8 mouse cellular contexts compared by ENCODE assay signal in the genomic region with DNA sequence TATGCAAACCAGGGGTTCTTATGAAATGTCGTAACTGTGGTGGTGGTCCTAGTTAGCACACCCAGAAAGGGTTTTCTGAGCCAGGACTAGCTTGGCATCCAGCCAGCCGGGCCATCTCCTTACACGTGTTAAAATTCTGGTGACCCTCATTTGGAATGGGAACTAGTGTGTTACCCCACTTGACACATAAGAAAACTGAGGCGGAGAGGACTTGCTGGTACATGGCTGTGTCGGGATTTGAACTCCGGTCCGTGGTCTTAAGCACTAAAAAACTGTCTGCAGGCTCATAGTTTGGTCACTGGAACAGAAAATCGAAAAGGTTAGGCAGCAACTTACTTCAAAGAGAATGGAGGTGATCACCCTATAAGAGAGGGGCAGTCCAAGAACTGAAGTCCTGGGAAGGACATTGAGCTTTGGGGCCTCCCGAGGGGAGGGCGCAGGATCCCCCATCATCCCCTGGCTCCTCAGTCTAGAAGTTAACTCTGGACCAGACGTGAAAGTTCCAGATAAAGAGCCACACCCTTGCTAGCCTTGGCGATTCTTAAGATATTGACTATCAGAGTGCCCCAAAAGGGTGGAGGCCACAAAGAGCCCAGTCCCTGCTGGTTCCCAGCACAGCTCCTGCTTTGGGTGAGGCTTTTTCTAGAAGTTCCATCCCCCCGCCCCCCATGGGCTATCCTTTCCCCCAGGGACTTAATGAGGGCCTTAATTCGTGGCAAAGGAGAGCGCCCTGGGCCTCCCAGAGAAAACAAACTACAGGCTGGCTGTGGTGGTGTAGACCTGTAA. TPM values are rescaled to one million over a fixed set of nuclear protein-coding genes. Genes with fewer than 3 reads are reported as not detected.
DNase-seq lines count a peak whose midpoint lies in the region; ATAC-seq lines count a peak whose summit lies in the region.

No protein-coding gene starts in this region.

- H3K4me3 ChIP-seq in heart, embryonic 12.5 days = peak overlapping the region; percentile 69
- H3K4me3 ChIP-seq in limb, embryonic 10.5 days = peak overlapping the region; percentile 61
- peak overlapping the region; percentile 78 for H3K4me3 ChIP-seq in midbrain, embryonic 15.5 days

- peak overlapping the region; percentile 97 for H3K4me2 ChIP-seq in heart, embryonic 12.5 days
- peak overlapping the region; percentile 96 for H3K4me2 ChIP-seq in midbrain, embryonic 15.5 days

- 43% methylated on average over 15 of the region's 15 CpGs for WGBS in heart, embryonic 12.5 days
- WGBS in limb, embryonic 10.5 days = 58% methylated on average over 15 of the region's 15 CpGs
- WGBS in midbrain, embryonic 15.5 days = 62% methylated on average over 15 of the region's 15 CpGs

- peaks cover 27% of the 10 kb centered on the region for H3K4me1 ChIP-seq in heart, embryonic 12.5 days (replicated peaks)
- H3K4me1 ChIP-seq in limb, embryonic 10.5 days = peaks cover 20% of the 10 kb centered on the region
- peaks cover 16% of the 10 kb centered on the region for H3K4me1 ChIP-seq in midbrain, embryonic 15.5 days

- H3K9ac ChIP-seq in heart, embryonic 12.5 days = peak overlapping the region; percentile 79
- no peak overlapping the region for H3K9ac ChIP-seq in midbrain, embryonic 15.5 days

- no peak for ATAC-seq in cerebellum, adult (ENCODE audit: insufficient number of reproducible peaks, low FRiP score, low TSS enrichment)
- peak; percentile 30 for ATAC-seq in heart, embryonic 12.5 days (ENCODE audit: insufficient number of reproducible peaks, low FRiP score)
- no peak for ATAC-seq in midbrain, embryonic 15.5 days (replicated peaks)

- peaks cover 28% of the 10 kb centered on the region for H3K27me3 ChIP-seq in heart, embryonic 12.5 days (replicated peaks)
- H3K27me3 ChIP-seq in limb, embryonic 10.5 days (ENCODE audit: low read depth, poor library complexity, severe bottlenecking) = peaks cover 47% of the 10 kb centered on the region
- no peaks in the 10 kb centered on the region; the same call in 1 of the 2 replicates for H3K27me3 ChIP-seq in midbrain, embryonic 15.5 days (replicated peaks)

- H3K9me3 ChIP-seq in heart, embryonic 12.5 days (replicated peaks) = no peaks in the 10 kb centered on the region
- H3K9me3 ChIP-seq in limb, embryonic 10.5 days (replicated peaks) = no peaks in the 10 kb centered on the region
- H3K9me3 ChIP-seq in midbrain, embryonic 15.5 days = no peaks in the 10 kb centered on the region

- no peaks in the 10 kb centered on the region for H3K36me3 ChIP-seq in heart, embryonic 12.5 days
- H3K36me3 ChIP-seq in limb, embryonic 10.5 days = no peaks in the 10 kb centered on the region
- no peaks in the 10 kb centered on the region for H3K36me3 ChIP-seq in midbrain, embryonic 15.5 days (replicated peaks)

- peak; percentile 60 for DNase-seq in cerebellum, adult 11 months
- peak; percentile 22 for DNase-seq in 3134 (ENCODE audit: extremely low read depth, insufficient read length, low spot score)
- peak; percentile 77 for DNase-seq in cerebellum, adult 9-11 months
- no peak for DNase-seq in limb, embryonic 10.5 days (ENCODE audit: low spot score)
- no peak for DNase-seq in retina, postnatal 1 day

- peak overlapping the region; percentile 66 for H3K27ac ChIP-seq in heart, embryonic 12.5 days (ENCODE audit: poor library complexity, severe bottlenecking)
- H3K27ac ChIP-seq in limb, embryonic 10.5 days = peak overlapping the region; percentile 59
- no peak overlapping the region for H3K27ac ChIP-seq in midbrain, embryonic 15.5 days

RNA-seq across cellular contexts. Expression of a gene that starts 0.8 kb away (rescaled TPM):
- polyA plus RNA-seq in heart, embryonic 12.5 days (2016; fragmentation: Nextera tagmentation; extraction: Ambion mirVana) = 68.4 and 82.4 TPM in 2 replicates
- 33.3 and 34.9 TPM in 2 replicates for polyA plus RNA-seq in limb, embryonic 10.5 days (2016; fragmentation: Nextera tagmentation; extraction: Ambion mirVana)
- 17.9 and 19.5 TPM in 2 replicates for polyA plus RNA-seq in midbrain, embryonic 15.5 days (2015; fragmentation: Nextera tagmentation; extraction: Ambion mirVana)

RNA-seq across cellular contexts. Expression of a gene that starts 1.1 kb away (rescaled TPM):
- 0.26 TPM in 2 replicates for polyA plus RNA-seq in heart, embryonic 12.5 days (2016; fragmentation: Nextera tagmentation; extraction: Ambion mirVana)
- 0.15 and 0.19 TPM in 2 replicates for polyA plus RNA-seq in limb, embryonic 10.5 days (2016; fragmentation: Nextera tagmentation; extraction: Ambion mirVana)
- polyA plus RNA-seq in midbrain, embryonic 15.5 days (2015; fragmentation: Nextera tagmentation; extraction: Ambion mirVana) = 4.0 and 4.4 TPM in 2 replicates

RNA-seq across cellular contexts. Expression of a gene that starts 25.0 kb away (rescaled TPM):
- 22.8 and 23.3 TPM in 2 replicates for polyA plus RNA-seq in heart, embryonic 12.5 days (2016; fragmentation: Nextera tagmentation; extraction: Ambion mirVana)
- polyA plus RNA-seq in limb, embryonic 10.5 days (2016; fragmentation: Nextera tagmentation; extraction: Ambion mirVana) = 20.1 and 29.7 TPM in 2 replicates
- 7.9 and 9.9 TPM in 2 replicates for polyA plus RNA-seq in midbrain, embryonic 15.5 days (2015; fragmentation: Nextera tagmentation; extraction: Ambion mirVana)

RNA-seq across cellular contexts. Expression of a gene that starts 38.1 kb away (rescaled TPM):
- polyA plus RNA-seq in heart, embryonic 12.5 days (2016; fragmentation: Nextera tagmentation; extraction: Ambion mirVana) = 35.3 and 35.9 TPM in 2 replicates
- 25.0 and 29.8 TPM in 2 replicates for polyA plus RNA-seq in limb, embryonic 10.5 days (2016; fragmentation: Nextera tagmentation; extraction: Ambion mirVana)
- 8.3 and 9.2 TPM in 2 replicates for polyA plus RNA-seq in midbrain, embryonic 15.5 days (2015; fragmentation: Nextera tagmentation; extraction: Ambion mirVana)

RNA-seq across cellular contexts. Expression of a gene that starts 50.5 kb away (rescaled TPM):
- polyA plus RNA-seq in heart, embryonic 12.5 days (2016; fragmentation: Nextera tagmentation; extraction: Ambion mirVana) = 3.3 and 3.5 TPM in 2 replicates
- polyA plus RNA-seq in limb, embryonic 10.5 days (2016; fragmentation: Nextera tagmentation; extraction: Ambion mirVana) = 3.5 and 4.3 TPM in 2 replicates
- polyA plus RNA-seq in midbrain, embryonic 15.5 days (2015; fragmentation: Nextera tagmentation; extraction: Ambion mirVana) = 1.4 and 1.6 TPM in 2 replicates

Comparison
In these comparisons a context has a peak if more than half of its experiments do, and no peak if none do; other contexts are left out.
1. DNase-seq: peak in cerebellum, adult 11 months (single experiment), 3134 (single experiment) and cerebellum, adult 9-11 months (single experiment); none in limb, embryonic 10.5 days (single experiment) and retina, postnatal 1 day (single experiment).
2. Peak in every context shown above with its lines, with median percentiles within 50 percentile points of each other: H3K4me3 ChIP-seq.